Mouse (Mus musculus) left cerebral cortex, adult 11 months (tissue): ENCODE results near the gene Zkscan3.
"Not testable (repeated sequence)": the region's sequence is repeated elsewhere in the genome, so short reads cannot be mapped to it uniquely, and the experiment has no call there.

Experiments used
- DNase-seq: peaks from one replicate; pipeline ENCODE4 v3.0.0; 2022; ENCODE audit warnings: low spot score

The Zkscan3 gene

DNA sequence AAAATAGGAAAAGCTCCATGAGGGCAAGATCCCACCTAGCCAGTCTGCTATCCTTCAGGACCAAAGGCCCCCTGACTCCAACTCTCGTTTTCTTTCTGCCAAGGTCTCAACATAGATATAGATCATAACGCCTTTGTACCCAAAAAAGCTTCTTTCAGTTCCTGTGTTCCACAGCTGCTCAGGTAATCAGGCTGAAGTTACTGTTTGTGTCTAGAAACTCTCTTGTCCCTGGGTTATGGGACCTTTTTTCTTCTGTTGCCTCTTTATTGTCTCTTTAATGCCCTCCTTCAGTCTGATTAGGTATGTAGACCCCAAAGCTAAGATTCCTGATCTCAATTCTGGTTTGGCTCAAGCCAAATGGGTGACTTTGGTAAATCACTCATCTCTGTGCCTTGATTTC, 5.1 kb downstream of the Zkscan3 start:
- no peak for DNase-seq

DNA sequence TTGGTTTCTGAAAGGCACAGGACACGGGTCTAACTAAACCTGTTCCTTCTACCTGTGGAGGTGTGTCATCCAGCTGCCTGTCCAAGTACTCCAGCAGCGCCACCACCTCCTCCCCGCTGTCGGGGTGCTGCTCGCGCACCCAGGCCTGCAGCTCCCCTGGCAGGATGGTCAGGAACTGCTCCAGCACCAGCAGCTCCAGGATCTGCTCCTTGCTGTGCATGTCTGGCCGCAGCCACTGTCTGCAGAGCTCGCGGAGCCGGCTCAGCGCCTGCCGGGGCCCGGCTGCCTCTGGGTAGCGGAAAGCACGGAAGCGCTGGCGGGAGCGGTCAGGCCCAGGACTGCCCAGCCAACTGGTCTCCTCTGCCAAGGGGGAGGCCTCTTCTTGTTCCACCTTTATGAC, 6.5 kb downstream of the Zkscan3 start:
- not testable (repeated sequence) for DNase-seq

DNA sequence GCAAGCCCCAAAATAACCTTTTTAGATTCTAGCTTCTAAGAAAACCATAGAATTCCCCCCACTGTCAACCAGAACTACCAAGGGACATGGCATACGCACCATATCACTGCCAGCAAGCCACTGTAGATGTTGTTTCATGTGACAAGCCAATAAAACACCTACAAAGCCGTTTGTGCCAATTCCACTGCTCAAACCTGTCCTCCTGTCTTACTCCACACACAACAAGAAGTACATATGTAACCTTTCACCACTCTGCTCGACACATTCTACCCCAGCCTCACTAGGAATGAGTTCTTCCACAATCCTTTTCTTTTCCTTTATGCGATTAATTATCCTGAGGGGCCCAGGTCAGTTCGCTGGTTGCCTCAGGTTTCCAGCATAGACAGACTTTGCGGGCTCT, 6.9 kb downstream of the Zkscan3 start:
- no peak for DNase-seq

DNA sequence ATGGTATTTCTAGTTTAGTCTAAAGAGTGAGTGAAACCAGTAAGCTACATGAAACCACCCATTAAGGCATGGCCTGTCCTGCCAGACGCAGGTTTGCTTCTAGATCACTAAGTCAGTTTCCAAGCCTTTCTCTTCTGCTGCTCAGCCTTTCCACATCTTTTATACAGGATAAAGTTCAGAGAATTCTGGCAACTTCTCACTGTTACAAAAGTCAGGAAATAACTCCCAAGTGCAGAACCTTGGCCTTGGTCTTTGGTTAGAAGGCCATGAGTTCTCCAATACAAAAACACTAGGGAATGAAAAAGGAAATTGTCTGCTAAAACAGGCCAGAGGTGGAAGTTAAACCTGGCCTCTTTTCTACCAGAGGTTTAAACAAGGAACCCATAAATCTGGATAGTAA, 7.3 kb downstream of the Zkscan3 start:
- no peak for DNase-seq

DNA sequence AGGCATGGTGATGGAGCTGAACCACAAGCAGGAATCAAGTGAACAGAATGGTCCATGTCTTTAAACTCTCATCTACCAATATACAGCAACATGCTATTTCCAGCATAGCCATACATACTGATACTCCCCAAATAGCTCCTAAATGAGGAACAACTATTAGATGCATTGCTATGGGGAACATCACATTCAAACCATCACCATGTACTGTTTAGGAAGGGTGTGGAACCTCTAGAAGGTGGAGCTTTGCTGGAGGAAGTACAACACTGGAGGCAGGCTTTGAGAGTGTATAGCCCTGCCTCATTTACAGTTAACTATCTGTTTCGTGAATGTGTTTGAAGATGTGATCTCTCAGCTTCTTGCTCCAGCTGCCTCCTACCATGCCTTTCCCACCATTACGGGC, 24.8 kb downstream of the Zkscan3 start:
- DNase-seq = no peak

DNA sequence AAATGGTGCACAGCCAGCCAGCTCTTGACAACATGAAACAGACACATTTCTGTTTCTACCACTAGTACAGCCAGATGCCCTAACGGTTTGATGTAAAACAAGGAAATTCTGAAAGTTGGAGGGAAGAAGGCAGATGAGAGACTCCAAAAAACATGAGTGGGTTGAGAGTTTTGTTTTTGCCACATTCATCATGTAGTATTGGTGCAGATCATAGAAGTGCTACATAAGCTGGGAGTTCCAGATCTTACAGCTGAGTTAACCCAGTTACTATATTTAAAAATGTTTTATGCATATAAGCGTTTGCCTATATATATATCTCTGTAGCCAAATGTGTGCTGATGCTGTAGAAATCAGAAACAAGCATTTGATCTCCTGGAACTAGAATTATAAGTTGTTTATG, 29.9 kb downstream of the Zkscan3 start:
- no peak for DNase-seq

DNA sequence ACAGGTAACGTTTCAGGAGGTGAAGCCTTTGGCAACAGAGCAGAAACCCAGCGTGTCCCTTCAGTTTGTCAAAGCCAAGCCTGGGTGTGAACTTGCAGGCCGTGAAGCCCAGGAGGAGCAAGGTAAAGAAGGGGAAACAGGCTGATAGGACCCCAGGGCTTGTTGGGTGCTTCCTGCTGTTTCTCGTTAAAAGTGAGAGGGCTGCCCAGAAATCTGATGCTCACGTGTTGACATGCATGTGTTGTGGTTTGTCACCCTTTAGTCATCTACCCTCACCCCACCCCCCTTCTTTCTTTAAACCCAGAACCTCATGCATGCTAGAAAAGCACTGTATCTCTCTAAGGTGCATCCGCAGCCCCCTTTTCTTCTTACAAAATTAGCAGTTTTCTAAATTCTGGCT, 35.9 kb downstream of the Zkscan3 start:
- DNase-seq = no peak

DNA sequence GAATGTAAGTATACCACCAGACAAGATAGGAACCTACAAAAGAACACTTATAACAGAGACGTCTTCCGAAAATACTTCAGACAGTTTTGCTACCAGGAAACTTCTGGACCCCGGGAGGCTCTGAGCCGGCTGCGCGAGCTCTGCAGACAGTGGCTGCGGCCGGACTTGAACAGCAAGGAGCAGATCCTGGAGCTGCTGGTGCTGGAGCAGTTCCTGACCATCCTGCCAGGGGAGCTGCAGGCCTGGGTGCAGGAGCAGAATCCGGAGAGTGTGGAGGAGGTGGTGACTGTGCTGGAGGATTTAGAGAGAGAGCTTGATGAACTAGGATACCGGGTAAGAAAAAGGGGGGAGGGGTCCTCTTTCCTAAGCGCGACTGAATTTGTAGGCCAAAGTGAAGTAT, 38.8 kb downstream of the Zkscan3 start:
- no peak for DNase-seq

DNA sequence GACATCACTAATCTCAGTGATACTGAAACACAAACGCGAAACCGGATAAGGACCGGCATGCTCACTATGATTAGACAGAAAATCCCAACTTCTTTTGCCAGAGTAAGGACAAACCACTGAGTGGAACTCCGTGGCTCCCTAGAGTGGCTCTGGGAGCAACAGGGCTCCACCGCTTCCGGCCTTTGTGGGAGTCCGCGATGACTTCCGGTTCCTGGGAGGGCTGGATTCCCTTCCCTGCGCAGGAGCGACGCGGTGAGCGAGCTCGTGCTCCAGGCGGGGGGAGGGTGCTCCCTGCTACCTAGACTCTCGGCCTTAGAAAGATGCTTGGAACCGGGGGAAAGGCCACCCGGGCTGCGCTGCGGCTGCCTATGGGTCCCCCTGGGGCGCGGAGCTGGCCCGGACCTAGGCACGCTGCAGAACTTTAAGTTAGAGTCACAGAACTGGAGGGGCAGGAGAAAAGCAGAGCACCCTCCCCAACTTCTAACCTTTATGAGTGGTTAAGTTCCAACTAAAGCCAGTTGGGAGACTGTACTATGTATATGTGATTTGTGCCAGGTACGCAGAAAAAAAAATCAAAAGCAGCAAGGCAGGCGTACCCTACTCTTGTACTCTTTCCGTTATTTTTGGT, 39.8 kb downstream of the Zkscan3 start, which contains the start of gene Zscan12:
TSS of gene Zscan12 (plus strand) at position 200 of the 628 bp plus-strand sequence.
- peak; percentile 77 for DNase-seq

DNA sequence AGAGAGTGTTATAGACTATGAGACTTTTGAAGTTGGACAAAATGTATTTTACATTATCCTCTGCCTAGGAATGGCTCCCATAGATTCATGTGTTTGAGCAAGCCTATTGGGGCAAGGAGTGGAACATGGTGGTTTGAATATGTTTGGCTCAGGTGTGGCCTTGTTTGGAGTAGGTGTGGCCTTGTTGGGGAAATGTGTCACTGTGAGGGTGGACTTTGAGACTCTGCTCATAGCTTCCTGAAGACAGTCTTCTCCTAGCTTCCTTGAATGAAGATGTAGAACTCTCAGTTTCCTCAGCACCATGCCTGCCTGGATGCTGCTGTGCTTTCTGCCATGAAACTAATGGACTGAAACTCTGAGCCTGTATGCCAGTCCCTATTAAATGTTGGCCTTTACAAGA, 52.0 kb downstream of the Zkscan3 start:
- DNase-seq = no peak

DNA sequence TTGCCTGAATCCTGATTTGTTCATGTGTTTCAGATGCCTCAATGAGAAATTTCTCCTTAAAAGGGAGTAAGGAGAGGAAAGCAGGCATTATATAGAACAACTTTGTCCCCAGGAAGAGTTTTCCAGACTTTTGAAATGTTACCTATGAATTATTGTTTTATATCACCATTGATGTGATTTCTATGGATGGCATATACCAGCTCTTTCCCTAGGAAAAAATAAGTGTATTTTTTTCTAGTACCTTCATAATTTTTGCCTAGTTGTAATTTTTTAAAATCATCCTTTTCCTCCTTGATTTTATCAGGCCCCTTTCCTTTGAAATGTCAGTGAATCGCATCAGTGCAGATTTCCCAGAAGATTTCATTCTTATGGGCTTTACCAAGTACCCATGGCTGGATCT, 55.9 kb downstream of the Zkscan3 start, which contains the start of gene Olfr1367:
TSS of gene Olfr1367 (plus strand) at position 301 of the 400 bp plus-strand sequence.
- no peak for DNase-seq
